Mouse (Mus musculus) small intestine, adult 2 months (tissue): ENCODE measurements around the gene Itga6.

Experiments
- CTCF ChIP-seq: fragments of 200-500 bp; IDR thresholded peaks from 2 replicates; pipeline ENCODE4 v1.5.1; 2012; ENCODE audit warnings: low read depth, mild to moderate bottlenecking, control low read depth, inconsistent platforms, low read length, moderate library complexity, mixed read lengths; ENCODE audit not compliant: insufficient replicate concordance, insufficient read length; ENCODE audit errors: extremely low read depth
- POLR2A ChIP-seq: fragments of 200-500 bp; IDR thresholded peaks from 2 replicates; pipeline ENCODE4 v1.6.1; 2012; ENCODE audit warnings: low read depth, mild to moderate bottlenecking, control low read depth, inconsistent platforms, low read length, moderate library complexity

- TF ChIP-seq CTCF (no peak), POLR2A (no peak)
Observed at GRCm38 (mm10) chr2:71744861-71745507, 432 bp upstream of the Itga6 start.
